Mouse (Mus musculus): ENCODE results near the gene Tsnaxip1.

DNA sequence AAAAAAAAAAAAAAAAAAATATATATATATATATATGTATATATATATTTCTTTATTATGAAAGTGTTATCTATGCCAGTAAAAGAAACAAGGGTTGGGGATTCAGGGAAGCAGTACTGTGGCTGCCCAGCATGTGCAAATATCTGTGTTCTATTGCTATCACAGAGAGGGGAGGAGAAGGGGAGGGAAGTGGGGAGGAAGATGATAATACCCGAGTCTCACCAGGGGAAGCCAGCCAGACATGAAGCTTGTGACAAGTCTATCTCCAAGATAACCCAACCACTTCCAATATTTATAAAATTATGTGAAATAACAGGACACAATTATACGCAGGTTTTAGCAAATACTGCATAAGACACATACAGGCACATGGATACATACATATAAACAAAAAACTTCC is 49.7 kb upstream of the Tsnaxip1 start:
- TF ChIP-seq CTCF (IDR thresholded peaks at IDR 0.05) (no peak), EP300 (IDR thresholded peaks at IDR 0.05) (no peak)
